Mouse (Mus musculus) lung, embryonic 16.5 days (tissue): ENCODE measurements around the gene Vegfd. TPM values are rescaled to one million over a fixed set of nuclear protein-coding genes. Genes with fewer than 3 reads are reported as not detected.

ENCODE experiments used
- ATAC-seq: fragments of 200-750 bp; cut with Nextera tagmentation; 2 replicates; pipeline ENCODE4 v1.8.0; 2017; ENCODE audit warnings: low read depth, mild to moderate bottlenecking, moderate library complexity
- H3K27ac ChIP-seq: fragments of 300-500 bp; sonication (generic); 2 replicates; pipeline ENCODE4 v1.5.1; 2014; ENCODE audit warnings: mild to moderate bottlenecking, control low read depth, low read length
- H3K27me3 ChIP-seq: fragments of 300-500 bp; sonication (generic); 2 replicates; pipeline ENCODE4 v1.6.1; 2014; ENCODE audit warnings: low read depth, low read length, mixed read lengths; ENCODE audit not compliant: control insufficient read depth, insufficient read depth
- H3K36me3 ChIP-seq: fragments of 300-500 bp; sonication (generic); 2 replicates; pipeline ENCODE4 v1.6.1; 2014; ENCODE audit warnings: low read length; ENCODE audit not compliant: control insufficient read depth, insufficient read depth
- H3K4me1 ChIP-seq: fragments of 300-500 bp; sonication (generic); replicated peaks from 2 replicates; pipeline ENCODE4 v1.6.1; 2014; ENCODE audit warnings: low read length, mixed read lengths; ENCODE audit not compliant: control insufficient read depth, insufficient read depth
- H3K4me2 ChIP-seq: fragments of 300-500 bp; sonication (generic); 2 replicates; pipeline ENCODE4 v1.6.1; 2014; ENCODE audit warnings: low read depth, low read length, control low read depth
- H3K4me3 ChIP-seq: fragments of 300-500 bp; sonication (generic); 2 replicates; pipeline ENCODE4 v1.5.1; 2014; ENCODE audit warnings: mild to moderate bottlenecking, low read length, control low read depth
- H3K9ac ChIP-seq: fragments of 300-500 bp; sonication (generic); 2 replicates; pipeline ENCODE4 v1.6.1; 2014; ENCODE audit warnings: low read length, control low read depth
- H3K9me3 ChIP-seq: fragments of 300-500 bp; sonication (generic); 2 replicates; pipeline ENCODE4 v1.6.1; 2016; ENCODE audit warnings: low read length; ENCODE audit not compliant: control insufficient read depth
- WGBS: fragments of 180-500 bp; shearing (Covaris S2); extraction: QIAGEN DNeasy Blood & Tissue Kit; methylation state at CpG from one replicate; pipeline ENCODE4 v1.1.7; 2014; 5-methylcytosine and 5-hydroxymethylcytosine counted together
- polyA plus RNA-seq: library from polyadenylated mRNA; unstranded; fragments of >200 nt; fragmentation: Nextera tagmentation; extraction: Ambion mirVana; gene quantifications from 2 replicates; pipeline ENCODE4 v1.2.1, GENCODE M21; 2015

The Vegfd gene
- polyA plus RNA-seq: 56.4 and 58.4 TPM in 2 replicates

DNA sequence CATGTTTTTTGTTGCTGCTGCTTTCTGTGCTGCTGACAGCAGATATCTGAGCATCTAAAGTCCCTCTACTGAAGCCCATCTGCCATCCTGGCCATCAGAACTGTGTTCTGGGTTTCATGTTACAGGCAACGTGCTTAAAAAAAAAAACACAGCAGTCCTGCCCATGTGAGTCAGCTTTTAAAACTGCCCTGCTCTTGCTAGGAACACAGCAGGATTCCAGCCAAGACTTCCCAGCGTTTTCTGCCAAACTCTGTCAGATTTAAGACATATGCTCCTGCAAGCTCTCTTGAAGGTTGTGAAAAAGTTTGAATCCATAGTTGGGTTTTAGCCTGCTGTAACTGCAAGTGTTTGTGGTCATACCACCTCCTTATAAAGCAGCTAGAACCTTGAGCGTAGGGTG lies at the start of gene Vegfd:
Vegfd (plus strand) TSS at position 298 of the 400 bp plus-strand sequence.
- H3K4me2 ChIP-seq: peak within 1 kb of the TSS; percentile 16; the same call in 1 of the 2 replicates
- peak within 1 kb of the TSS; percentile 26; the same call in 1 of the 2 replicates for H3K9ac ChIP-seq
- no peaks in the 10 kb centered on the region for H3K9me3 ChIP-seq
- WGBS: 28% methylated on average over 3 of the region's 3 CpGs
- H3K36me3 ChIP-seq: no peaks in the 10 kb centered on the region
- peak; percentile 69 for ATAC-seq
- H3K4me3 ChIP-seq: peak within 1 kb of the TSS; percentile 39
- H3K27ac ChIP-seq: peak within 1 kb of the TSS; percentile 64
- no peaks in the 10 kb centered on the region for H3K27me3 ChIP-seq
- H3K4me1 ChIP-seq: no peaks in the 10 kb centered on the region

- ATAC-seq: peak; percentile 34; the same call in 1 of the 2 replicates
- no peaks in the 10 kb centered on the region for H3K4me1 ChIP-seq
- H3K9ac ChIP-seq: no peak overlapping the region
- no peak overlapping the region for H3K4me2 ChIP-seq
- no peaks in the 10 kb centered on the region for H3K27me3 ChIP-seq
- no peak overlapping the region for H3K4me3 ChIP-seq
- no peaks in the 10 kb centered on the region; the same call in 1 of the 2 replicates for H3K9me3 ChIP-seq
- 47% methylated on average over 4 of the region's 4 CpGs for WGBS
- no peaks in the 10 kb centered on the region for H3K36me3 ChIP-seq
- peak overlapping the region; percentile 36 for H3K27ac ChIP-seq
Measured at GRCm38 (mm10) chrX:164323391-164323913, 49.7 kb upstream of the Vegfd start.

- Histone ChIP-seq H3K27ac (no peak overlapping the region), H3K9ac (no peak overlapping the region), H3K4me1 (no peaks in the 10 kb centered on the region), H3K4me2 (no peak overlapping the region), H3K9me3 (no peaks in the 10 kb centered on the region), H3K4me3 (no peak overlapping the region), H3K27me3 (no peaks in the 10 kb centered on the region), H3K36me3 (no peaks in the 10 kb centered on the region)
- WGBS: 55% methylated on average over 2 of the region's 2 CpGs
- ATAC-seq: peak; percentile 81; the same call in 1 of the 2 replicates
Measured at GRCm38 (mm10) chrX:164330351-164330750, 42.8 kb upstream of the Vegfd start.

DNA sequence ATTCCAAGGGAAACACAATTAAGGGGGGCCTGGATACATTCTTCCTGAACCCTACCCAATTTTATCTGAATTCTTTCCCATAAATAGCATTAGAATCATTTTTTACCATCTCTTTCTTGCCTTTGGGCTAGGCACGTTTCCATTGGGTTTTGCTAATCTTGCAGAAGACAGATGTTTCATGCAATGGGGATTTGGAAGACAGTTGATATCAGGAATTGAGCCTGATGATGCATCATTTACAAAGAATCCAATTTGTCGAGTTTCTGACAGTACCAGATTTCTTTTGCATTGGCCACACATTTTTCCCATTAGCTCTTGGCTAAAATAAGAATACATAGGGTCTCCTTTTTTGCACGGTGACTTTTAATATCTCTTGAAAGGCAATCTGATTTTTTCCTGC lies 42.4 kb upstream of the Vegfd start:
- no peaks in the 10 kb centered on the region for H3K4me1 ChIP-seq
- 48% methylated on average over 3 of the region's 3 CpGs for WGBS
- H3K4me3 ChIP-seq: no peak overlapping the region
- H3K9me3 ChIP-seq: no peaks in the 10 kb centered on the region
- no peaks in the 10 kb centered on the region for H3K36me3 ChIP-seq
- H3K27me3 ChIP-seq: no peaks in the 10 kb centered on the region
- no peak overlapping the region for H3K27ac ChIP-seq
- H3K9ac ChIP-seq: no peak overlapping the region
- no peak overlapping the region for H3K4me2 ChIP-seq
- ATAC-seq: no peak; the same call in none of the 2 replicates

DNA sequence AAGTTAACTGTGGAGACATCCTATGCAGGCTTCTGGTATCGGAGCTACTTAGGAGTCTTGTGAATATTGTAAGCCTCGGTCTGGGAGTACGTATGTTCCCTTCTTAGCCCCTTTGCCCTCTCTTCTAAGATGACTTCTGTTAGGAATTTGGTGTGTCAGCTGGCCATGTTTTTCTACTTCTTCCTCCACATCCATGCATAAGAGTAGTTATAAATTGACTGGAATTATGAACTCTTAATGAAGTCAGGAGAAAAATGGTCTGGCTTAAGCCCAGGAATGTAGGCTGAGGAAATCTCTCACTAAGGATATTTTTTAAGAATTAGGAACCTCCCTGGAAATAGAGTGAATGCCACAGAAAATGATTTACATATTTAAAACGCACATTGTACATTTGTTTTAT lies 34.6 kb upstream of the Vegfd start:
- WGBS: 59% methylated on average over 4 of the region's 4 CpGs
- H3K4me3 ChIP-seq: no peak overlapping the region
- no peaks in the 10 kb centered on the region for H3K9me3 ChIP-seq
- H3K27ac ChIP-seq: peak overlapping the region; percentile 61
- no peaks in the 10 kb centered on the region for H3K36me3 ChIP-seq
- no peak overlapping the region for H3K4me2 ChIP-seq
- H3K4me1 ChIP-seq: no peaks in the 10 kb centered on the region
- no peaks in the 10 kb centered on the region for H3K27me3 ChIP-seq
- H3K9ac ChIP-seq: no peak overlapping the region
- peak; percentile 65 for ATAC-seq

GRCm38 (mm10) chrX:164345359-164345938 lies 27.7 kb upstream of the Vegfd start:
- peak; percentile 60; the same call in 1 of the 2 replicates for ATAC-seq
- H3K9me3 ChIP-seq: no peaks in the 10 kb centered on the region
- H3K27me3 ChIP-seq: no peaks in the 10 kb centered on the region
- H3K4me2 ChIP-seq: no peak overlapping the region
- H3K9ac ChIP-seq: no peak overlapping the region
- no peak overlapping the region for H3K27ac ChIP-seq
- no peak overlapping the region for H3K4me3 ChIP-seq
- WGBS: 73% methylated on average over 4 of the region's 4 CpGs
- H3K4me1 ChIP-seq: no peaks in the 10 kb centered on the region
- no peaks in the 10 kb centered on the region for H3K36me3 ChIP-seq

DNA sequence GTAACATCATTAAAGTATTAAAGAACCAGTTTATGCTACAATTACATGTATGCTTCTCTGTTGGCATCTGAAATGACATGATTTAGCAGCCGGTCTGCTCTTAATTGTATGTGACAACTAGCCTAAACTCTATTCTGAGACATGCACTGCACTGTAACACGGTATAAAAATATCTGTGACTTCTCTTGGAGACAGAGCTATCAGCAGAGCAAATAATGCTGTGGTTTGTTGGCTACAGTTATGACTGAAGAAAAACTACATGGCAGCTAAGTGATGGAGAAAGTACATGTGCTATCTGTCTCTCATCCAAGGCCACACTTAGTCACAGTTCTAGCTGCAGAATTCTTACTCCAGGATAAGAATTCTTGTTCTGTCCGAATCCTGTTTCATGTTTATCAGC lies 24.2 kb upstream of the Vegfd start:
- Histone ChIP-seq H3K9ac (no peak overlapping the region), H3K27ac (0 out of 2 replicates have a peak overlapping the region, but pooled peaks have one; percentile 27), H3K4me1 (no peaks in the 10 kb centered on the region), H3K36me3 (no peaks in the 10 kb centered on the region), H3K27me3 (no peaks in the 10 kb centered on the region), H3K4me2 (no peak overlapping the region), H3K4me3 (no peak overlapping the region), H3K9me3 (no peaks in the 10 kb centered on the region)
- peak; percentile 79 for ATAC-seq
- WGBS: 65% methylated on average over 3 of the region's 3 CpGs

- Histone ChIP-seq H3K4me1 (no peaks in the 10 kb centered on the region), H3K27me3 (no peaks in the 10 kb centered on the region), H3K4me3 (no peak overlapping the region), H3K27ac (no peak overlapping the region), H3K36me3 (no peaks in the 10 kb centered on the region), H3K9ac (no peak overlapping the region), H3K4me2 (no peak overlapping the region), H3K9me3 (no peaks in the 10 kb centered on the region)
- 82% methylated on average over 4 of the region's 4 CpGs for WGBS
- ATAC-seq: no peak
Measured at GRCm38 (mm10) chrX:164365153-164365865, 7.9 kb upstream of the Vegfd start.

- WGBS: 48% methylated on average over 3 of the region's 3 CpGs
- H3K27me3 ChIP-seq: no peaks in the 10 kb centered on the region
- H3K4me2 ChIP-seq: no peak overlapping the region
Measured at GRCm38 (mm10) chrX:164370576-164370975, 2.6 kb upstream of the Vegfd start.

More at GRCm38 (mm10) chrX:164370576-164370975, 2.6 kb upstream of the Vegfd start:
- Histone ChIP-seq H3K9ac (no peak overlapping the region), H3K27ac (peak overlapping the region; percentile 31; the same call in 1 of the 2 replicates), H3K36me3 (no peaks in the 10 kb centered on the region), H3K4me3 (no peak overlapping the region), H3K9me3 (no peaks in the 10 kb centered on the region), H3K4me1 (no peaks in the 10 kb centered on the region)
- no peak for ATAC-seq
